Mouse (Mus musculus) forebrain, embryonic 11.5 days (tissue): ENCODE data around the gene Ankrd63. TPM values are rescaled to one million over a fixed set of nuclear protein-coding genes. Genes with fewer than 3 reads are reported as not detected.

Source experiments
- ATAC-seq: fragments of 200-750 bp; cut with Nextera tagmentation; replicated peaks from 2 replicates; pipeline ENCODE4 v1.8.0; 2017; ENCODE audit warnings: moderate TSS enrichment; ENCODE audit not compliant: low FRiP score
- DNase-seq: peaks from one replicate; pipeline ENCODE4 v3.0.0-alpha.2; 2017; ENCODE audit warnings: low spot score
- H3K27ac ChIP-seq: fragments of 300-500 bp; sonication (generic); 2 replicates; pipeline ENCODE4 v1.5.1; 2014; ENCODE audit warnings: low read depth, low read length
- H3K27me3 ChIP-seq: fragments of 300-500 bp; sonication (generic); 2 replicates; pipeline ENCODE4 v1.6.1; 2014; ENCODE audit warnings: mild to moderate bottlenecking, low read length, mixed read lengths; ENCODE audit not compliant: control insufficient read depth, insufficient read depth
- H3K36me3 ChIP-seq: fragments of 300-500 bp; sonication (generic); 2 replicates; pipeline ENCODE4 v1.6.1; 2014; ENCODE audit warnings: mild to moderate bottlenecking, low read length, moderate library complexity, mixed read lengths; ENCODE audit not compliant: control insufficient read depth, insufficient read depth
- H3K4me1 ChIP-seq: fragments of 300-500 bp; sonication (generic); replicated peaks from 2 replicates; pipeline ENCODE4 v1.6.1; 2014; ENCODE audit warnings: low read length, mixed read lengths; ENCODE audit not compliant: control insufficient read depth, insufficient read depth
- H3K4me2 ChIP-seq: fragments of 300-500 bp; sonication (generic); 2 replicates; pipeline ENCODE4 v1.6.1; 2014; ENCODE audit warnings: low read depth, mild to moderate bottlenecking, low read length, moderate library complexity, mixed read lengths; ENCODE audit not compliant: severe bottlenecking
- H3K4me3 ChIP-seq: fragments of 300-500 bp; sonication (generic); 2 replicates; pipeline ENCODE4 v1.5.1; 2014; ENCODE audit warnings: low read depth, low read length
- H3K9ac ChIP-seq: fragments of 300-500 bp; sonication (generic); 2 replicates; pipeline ENCODE4 v1.6.1; 2014; ENCODE audit warnings: low read length
- H3K9me3 ChIP-seq: fragments of 300-500 bp; sonication (generic); 2 replicates; pipeline ENCODE4 v1.6.1; 2016; ENCODE audit warnings: low read length, mixed read lengths; ENCODE audit not compliant: control insufficient read depth
- WGBS: fragments of 180-500 bp; shearing (Covaris S2); extraction: QIAGEN DNeasy Blood & Tissue Kit; methylation state at CpG from one replicate; pipeline ENCODE4 v1.1.7; 2014; 5-methylcytosine and 5-hydroxymethylcytosine counted together
- polyA plus RNA-seq: library from polyadenylated mRNA; unstranded; fragments of >200 nt; fragmentation: Nextera tagmentation; extraction: Ambion mirVana; gene quantifications from 2 replicates; pipeline ENCODE4 v1.2.1, GENCODE M21; 2014

Gene Ankrd63
- polyA plus RNA-seq, 1 experiment from 2014 or later: not detected

- H3K4me3 ChIP-seq: no peak overlapping the region
- H3K4me1 ChIP-seq: no peaks in the 10 kb centered on the region
- no peaks in the 10 kb centered on the region for H3K36me3 ChIP-seq
- no peaks in the 10 kb centered on the region for H3K9me3 ChIP-seq
- H3K4me2 ChIP-seq: no peak overlapping the region
- ATAC-seq (no peak), DNase-seq (no peak)
- no peaks in the 10 kb centered on the region for H3K27me3 ChIP-seq
- no peak overlapping the region for H3K27ac ChIP-seq
- no peak overlapping the region for H3K9ac ChIP-seq
- WGBS: 91% methylated on average over 3 of the region's 3 CpGs
Observed at GRCm38 (mm10) chr2:118687791-118688190, 16.0 kb downstream of the Ankrd63 start.

GRCm38 (mm10) chr2:118686693-118687092 is 17.1 kb downstream of the Ankrd63 start:
- ATAC-seq (no peak), DNase-seq (no peak)
- H3K4me2 ChIP-seq: no peak overlapping the region
- H3K27ac ChIP-seq: no peak overlapping the region
- no peaks in the 10 kb centered on the region for H3K9me3 ChIP-seq
- no peaks in the 10 kb centered on the region for H3K4me1 ChIP-seq
- no peaks in the 10 kb centered on the region for H3K27me3 ChIP-seq
- H3K4me3 ChIP-seq: no peak overlapping the region
- H3K36me3 ChIP-seq: no peaks in the 10 kb centered on the region
- 87% methylated on average over 8 of the region's 8 CpGs for WGBS
- no peak overlapping the region for H3K9ac ChIP-seq

GRCm38 (mm10) chr2:118685088-118685487 is 18.7 kb downstream of the Ankrd63 start:
- H3K27me3 ChIP-seq: no peaks in the 10 kb centered on the region
- WGBS: 89% methylated on average over 4 of the region's 4 CpGs
- no peaks in the 10 kb centered on the region for H3K9me3 ChIP-seq
- ATAC-seq (no peak), DNase-seq (no peak)
- no peaks in the 10 kb centered on the region for H3K36me3 ChIP-seq
- H3K4me2 ChIP-seq: no peak overlapping the region
- no peak overlapping the region for H3K9ac ChIP-seq
- H3K27ac ChIP-seq: no peak overlapping the region
- H3K4me3 ChIP-seq: no peak overlapping the region
- no peaks in the 10 kb centered on the region for H3K4me1 ChIP-seq

- no peak overlapping the region for H3K27ac ChIP-seq
- no peak overlapping the region for H3K4me3 ChIP-seq
- ATAC-seq (no peak), DNase-seq (no peak)
- no peak overlapping the region for H3K4me2 ChIP-seq
- H3K27me3 ChIP-seq: peaks cover 13% of the 10 kb centered on the region
- no peaks in the 10 kb centered on the region for H3K9me3 ChIP-seq
- 61% methylated on average over 8 of the region's 8 CpGs for WGBS
- H3K36me3 ChIP-seq: no peaks in the 10 kb centered on the region
- H3K4me1 ChIP-seq: no peaks in the 10 kb centered on the region
- H3K9ac ChIP-seq: no peak overlapping the region
Observed at GRCm38 (mm10) chr2:118682544-118683260, 21.1 kb downstream of the Ankrd63 start.

- Histone ChIP-seq H3K4me2 (no peak overlapping the region), H3K36me3 (no peaks in the 10 kb centered on the region), H3K9me3 (no peaks in the 10 kb centered on the region), H3K9ac (no peak overlapping the region), H3K27me3 (peaks cover 28% of the 10 kb centered on the region), H3K4me3 (no peak overlapping the region), H3K4me1 (peaks cover 10% of the 10 kb centered on the region), H3K27ac (no peak overlapping the region)
- DNase-seq (no peak), ATAC-seq (no peak)
- WGBS: 91% methylated on average over 6 of the region's 6 CpGs
Observed at GRCm38 (mm10) chr2:118680926-118681325, 22.8 kb downstream of the Ankrd63 start.

GRCm38 (mm10) chr2:118679577-118679976 is 24.2 kb downstream of the Ankrd63 start:
- Histone ChIP-seq H3K27ac (no peak overlapping the region), H3K36me3 (no peaks in the 10 kb centered on the region), H3K4me1 (peaks cover 10% of the 10 kb centered on the region), H3K27me3 (peaks cover 39% of the 10 kb centered on the region), H3K4me3 (no peak overlapping the region), H3K9ac (no peak overlapping the region), H3K9me3 (no peaks in the 10 kb centered on the region), H3K4me2 (no peak overlapping the region)
- ATAC-seq (no peak), DNase-seq (no peak)
- WGBS: 86% methylated on average over 3 of the region's 3 CpGs

GRCm38 (mm10) chr2:118677817-118678216 is 25.9 kb downstream of the Ankrd63 start:
- no peak overlapping the region for H3K9ac ChIP-seq
- 13% methylated on average over 4 of the region's 4 CpGs for WGBS

GRCm38 (mm10) chr2:118676839-118677741 is 26.7 kb downstream of the Ankrd63 start:
- Histone ChIP-seq H3K36me3 (no peaks in the 10 kb centered on the region), H3K4me2 (peak overlapping the region; percentile 97), H3K9ac (peak overlapping the region; percentile 41), H3K27me3 (peaks cover 46% of the 10 kb centered on the region), H3K9me3 (no peaks in the 10 kb centered on the region), H3K27ac (no peak overlapping the region), H3K4me1 (peaks cover 15% of the 10 kb centered on the region), H3K4me3 (peak overlapping the region; percentile 47)
- DNase-seq: peak; percentile 70
- WGBS: 1% methylated on average over 87 of the region's 89 CpGs
- peak; percentile 33; the same call in 1 of the 2 replicates for ATAC-seq

More at GRCm38 (mm10) chr2:118677817-118678216, 25.9 kb downstream of the Ankrd63 start:
- Histone ChIP-seq H3K4me3 (peak overlapping the region; percentile 47), H3K27me3 (peaks cover 44% of the 10 kb centered on the region), H3K27ac (no peak overlapping the region), H3K4me2 (peak overlapping the region; percentile 97), H3K36me3 (no peaks in the 10 kb centered on the region), H3K4me1 (peaks cover 15% of the 10 kb centered on the region), H3K9me3 (no peaks in the 10 kb centered on the region)
- DNase-seq (no peak), ATAC-seq (no peak)
